Mouse (Mus musculus): ENCODE results near the gene Aagab.

The Aagab gene

GRCm38 (mm10) chr9:63603849-63604248 lies 1.4 kb downstream of the Aagab start:
- in situ Hi-C loops (cut with MboI, MseI): no loop called here

GRCm38 (mm10) chr9:63606594-63606993 lies 4.1 kb downstream of the Aagab start:
- in situ Hi-C loops (cut with MboI, MseI): no loop called here

- in situ Hi-C loops (cut with MboI, MseI): no loop called here
Measured at GRCm38 (mm10) chr9:63608006-63608405, 5.5 kb downstream of the Aagab start.

- in situ Hi-C loops (cut with MboI, MseI): no loop called here
Measured at GRCm38 (mm10) chr9:63609246-63609645, 6.8 kb downstream of the Aagab start.

GRCm38 (mm10) chr9:63609776-63610175 lies 7.3 kb downstream of the Aagab start:
- in situ Hi-C loops (cut with MboI, MseI): no loop called here

GRCm38 (mm10) chr9:63610231-63610630 lies 7.8 kb downstream of the Aagab start:
- in situ Hi-C loops (cut with MboI, MseI): no loop called here

GRCm38 (mm10) chr9:63610841-63611366 lies 8.4 kb downstream of the Aagab start:
- in situ Hi-C loops (cut with MboI, MseI): no loop called here

GRCm38 (mm10) chr9:63611967-63612366 lies 9.5 kb downstream of the Aagab start:
- in situ Hi-C loops (cut with MboI, MseI): no loop called here

GRCm38 (mm10) chr9:63612565-63613515 lies 10.4 kb downstream of the Aagab start:
- in situ Hi-C loops (cut with MboI, MseI): no loop called here

GRCm38 (mm10) chr9:63613569-63613968 lies 11.1 kb downstream of the Aagab start:
- in situ Hi-C loops (cut with MboI, MseI): no loop called here

GRCm38 (mm10) chr9:63614018-63614985 lies 11.8 kb downstream of the Aagab start:
- in situ Hi-C loops (cut with MboI, MseI): no loop called here

- in situ Hi-C loops (cut with MboI, MseI): no loop called here
Measured at GRCm38 (mm10) chr9:63617967-63618366, 15.5 kb downstream of the Aagab start.

- in situ Hi-C loops (cut with MboI, MseI): no loop called here
Measured at GRCm38 (mm10) chr9:63623895-63624569, 21.6 kb downstream of the Aagab start.

GRCm38 (mm10) chr9:63625090-63625756 lies 22.8 kb downstream of the Aagab start:
- in situ Hi-C loops (cut with MboI, MseI): no loop called here

- in situ Hi-C loops (cut with MboI, MseI): loop anchor here (10.0 kb wide), 1 partner anchor 63 kb away; no protein-coding TSS in a partner anchor
Measured at GRCm38 (mm10) chr9:63632045-63632444, 29.6 kb downstream of the Aagab start.

- in situ Hi-C loops (cut with MboI, MseI): loop anchor here (10.0 kb wide), 1 partner anchor 62 kb away; no protein-coding TSS in a partner anchor
Measured at GRCm38 (mm10) chr9:63632924-63633323, 30.5 kb downstream of the Aagab start.

- in situ Hi-C loops (cut with MboI, MseI): loop anchor here (10.0 kb wide), 1 partner anchor 61 kb away; no protein-coding TSS in a partner anchor
Measured at GRCm38 (mm10) chr9:63633334-63633733, 30.9 kb downstream of the Aagab start.

GRCm38 (mm10) chr9:63636113-63636512 lies 33.7 kb downstream of the Aagab start:
- in situ Hi-C loops (cut with MboI, MseI): loop anchor here (10.0 kb wide), 1 partner anchor 59 kb away; no protein-coding TSS in a partner anchor

GRCm38 (mm10) chr9:63641983-63642646 lies 39.7 kb downstream of the Aagab start:
- in situ Hi-C loops (cut with MboI, MseI): no loop called here

- in situ Hi-C loops (cut with MboI, MseI): no loop called here
Measured at GRCm38 (mm10) chr9:63644011-63644410, 41.6 kb downstream of the Aagab start.
